Mouse (Mus musculus): Measurements from ENCODE around the gene Armc6. TPM values are rescaled to one million over a fixed set of nuclear protein-coding genes. Genes with fewer than 3 reads are reported as not detected.

Gene Armc6
- polyA plus RNA-seq, 1 experiment from 2014 or later: 23.4 TPM

DNA sequence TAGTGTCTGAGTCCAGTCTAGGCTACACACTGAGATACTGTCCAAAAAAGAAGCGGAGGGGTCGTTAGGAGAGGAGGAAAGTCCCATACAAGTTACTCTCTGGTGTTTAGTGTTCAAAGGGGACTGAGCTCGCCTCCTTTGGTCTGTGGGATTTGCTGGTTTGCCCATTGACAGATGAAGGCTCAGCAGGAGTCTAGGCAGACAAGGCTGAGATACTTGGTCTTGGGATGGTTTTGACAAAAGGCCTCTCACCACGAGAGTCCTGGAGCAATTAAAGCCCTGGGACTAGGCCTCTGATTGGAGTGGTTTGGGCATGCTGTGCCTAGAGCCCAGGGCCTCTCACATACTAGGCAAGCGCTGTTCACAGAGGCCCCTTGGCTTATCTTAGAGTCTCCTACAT, 34.0 kb upstream of the Armc6 start:
- ATAC-seq (ENCODE audit: insufficient number of reproducible peaks, low FRiP score): no peak
- Histone ChIP-seq H3K4me1 (replicated peaks) (peaks cover 18% of the 10 kb centered on the region), H3K27ac (ENCODE audit: poor library complexity, severe bottlenecking) (no peak overlapping the region), H3K36me3 (peaks cover 31% of the 10 kb centered on the region), H3K4me3 (no peak overlapping the region), H3K9ac (no peak overlapping the region), H3K9me3 (replicated peaks) (no peaks in the 10 kb centered on the region), H3K4me2 (no peak overlapping the region), H3K27me3 (replicated peaks) (no peaks in the 10 kb centered on the region)
- 53% methylated on average over 5 of the region's 5 CpGs for WGBS

DNA sequence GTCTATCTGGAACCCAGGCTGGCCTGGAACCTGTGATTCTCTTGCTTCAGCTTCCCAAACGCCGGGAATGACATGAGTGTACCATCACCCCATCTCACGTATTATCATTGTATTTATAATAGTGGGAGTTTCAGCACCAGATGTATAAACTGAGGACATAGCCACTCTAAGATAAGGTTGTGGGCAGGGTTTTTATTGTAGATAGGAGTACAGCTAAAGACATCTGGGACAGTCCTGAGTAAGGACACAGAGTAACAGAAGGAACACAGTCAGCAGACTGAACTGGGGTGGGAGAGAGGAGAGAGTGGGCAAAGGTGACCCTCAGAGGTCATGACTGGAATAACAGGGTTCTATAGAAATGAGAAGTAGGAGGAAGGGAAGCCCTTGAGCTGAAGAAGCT, 33.4 kb upstream of the Armc6 start:
- no peaks in the 10 kb centered on the region for H3K27me3 ChIP-seq (replicated peaks)
- 75% methylated on average over 3 of the region's 3 CpGs for WGBS
- H3K9ac ChIP-seq: no peak overlapping the region
- H3K27ac ChIP-seq (ENCODE audit: poor library complexity, severe bottlenecking): no peak overlapping the region
- ATAC-seq (ENCODE audit: insufficient number of reproducible peaks, low FRiP score): no peak
- H3K4me3 ChIP-seq: no peak overlapping the region
- peaks cover 15% of the 10 kb centered on the region for H3K4me1 ChIP-seq (replicated peaks)
- H3K9me3 ChIP-seq (replicated peaks): no peaks in the 10 kb centered on the region
- no peak overlapping the region for H3K4me2 ChIP-seq
- H3K36me3 ChIP-seq: peaks cover 38% of the 10 kb centered on the region

DNA sequence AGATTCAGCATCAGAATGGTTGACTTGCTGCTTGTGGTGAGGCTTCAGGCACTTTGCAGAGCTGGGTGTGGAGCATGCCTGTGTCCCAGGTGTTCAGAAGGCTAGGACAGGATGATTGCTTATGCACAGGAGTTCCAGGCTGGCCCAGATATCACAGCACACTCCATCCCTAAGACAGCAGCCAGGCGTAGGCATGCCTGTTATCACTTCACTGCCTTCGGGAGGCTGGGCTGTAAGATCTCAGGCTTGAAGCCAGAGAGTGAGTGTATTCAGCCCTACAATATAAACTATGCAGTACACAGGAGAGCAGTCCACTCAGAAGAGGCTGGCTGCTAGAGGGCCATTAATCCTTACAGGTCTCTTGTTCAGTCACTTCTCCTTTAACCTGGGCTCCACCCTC, 24.8 kb upstream of the Armc6 start:
- Histone ChIP-seq H3K27ac (ENCODE audit: poor library complexity, severe bottlenecking) (no peak overlapping the region), H3K9me3 (replicated peaks) (no peaks in the 10 kb centered on the region), H3K4me3 (no peak overlapping the region), H3K36me3 (peaks cover 96% of the 10 kb centered on the region), H3K27me3 (replicated peaks) (no peaks in the 10 kb centered on the region), H3K9ac (no peak overlapping the region), H3K4me2 (no peak overlapping the region), H3K4me1 (replicated peaks) (0 out of 2 replicates have a peak, but pooled peaks cover 5% of the 10 kb centered on the region)
- 42% methylated on average over 2 of the region's 2 CpGs for WGBS
- no peak for ATAC-seq (ENCODE audit: insufficient number of reproducible peaks, low FRiP score)

DNA sequence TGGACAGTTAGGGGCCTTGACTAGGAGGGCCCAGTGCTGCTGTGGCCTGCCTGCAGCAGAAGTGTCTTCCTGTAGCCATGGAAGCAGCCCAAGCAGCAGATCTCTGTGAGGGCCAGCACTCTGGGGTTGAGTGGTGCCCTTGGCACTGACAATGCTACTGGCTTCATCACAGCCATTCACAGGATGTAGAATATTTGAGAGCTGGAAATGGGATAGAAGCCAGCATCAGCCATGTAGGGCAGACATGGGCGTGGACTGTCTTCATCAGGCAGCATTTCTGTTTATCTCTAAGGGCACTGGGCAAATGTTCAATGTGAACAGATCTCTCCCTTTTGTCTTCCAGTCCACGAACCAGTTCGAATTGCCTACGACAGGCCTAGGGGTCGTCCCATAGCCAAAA, 24.3 kb upstream of the Armc6 start:
- WGBS: 88% methylated on average over 5 of the region's 5 CpGs
- H3K9ac ChIP-seq: no peak overlapping the region
- no peak for ATAC-seq (ENCODE audit: insufficient number of reproducible peaks, low FRiP score)

DNA sequence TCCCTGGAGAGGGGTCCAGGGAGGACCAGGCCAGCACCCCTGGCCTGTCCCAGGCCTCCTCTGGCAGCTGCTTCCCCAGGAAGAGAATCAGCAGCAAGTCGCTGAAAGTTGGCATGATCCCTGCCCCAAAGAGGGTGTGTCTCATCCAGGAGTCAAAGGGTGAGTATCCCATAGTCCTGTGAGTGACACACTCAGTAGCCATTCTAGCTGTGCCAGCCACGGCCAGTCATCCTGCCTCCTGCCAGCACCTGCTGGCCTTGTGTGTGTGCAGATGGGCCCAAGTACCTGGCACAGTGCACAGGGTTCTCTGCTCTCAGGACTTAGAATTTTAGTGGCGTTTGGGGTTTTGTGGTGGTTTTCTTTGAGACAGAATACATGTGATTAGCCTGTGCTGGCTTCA, 23.2 kb upstream of the Armc6 start:
- 80% methylated on average over 3 of the region's 3 CpGs for WGBS
- Histone ChIP-seq H3K4me3 (no peak overlapping the region), H3K36me3 (peaks cover 96% of the 10 kb centered on the region), H3K4me1 (replicated peaks) (0 out of 2 replicates have a peak, but pooled peaks cover 5% of the 10 kb centered on the region), H3K9ac (no peak overlapping the region), H3K27ac (ENCODE audit: poor library complexity, severe bottlenecking) (no peak overlapping the region), H3K4me2 (no peak overlapping the region), H3K27me3 (replicated peaks) (no peaks in the 10 kb centered on the region), H3K9me3 (replicated peaks) (no peaks in the 10 kb centered on the region)
- no peak for ATAC-seq (ENCODE audit: insufficient number of reproducible peaks, low FRiP score)

More for the DNA sequence above, 24.3 kb upstream of the Armc6 start:
- H3K27ac ChIP-seq (ENCODE audit: poor library complexity, severe bottlenecking): no peak overlapping the region
- H3K4me1 ChIP-seq (replicated peaks): 0 out of 2 replicates have a peak, but pooled peaks cover 5% of the 10 kb centered on the region
- no peaks in the 10 kb centered on the region for H3K27me3 ChIP-seq (replicated peaks)
- H3K9me3 ChIP-seq (replicated peaks): no peaks in the 10 kb centered on the region
- no peak overlapping the region for H3K4me3 ChIP-seq
- H3K36me3 ChIP-seq: peaks cover 96% of the 10 kb centered on the region
- H3K4me2 ChIP-seq: no peak overlapping the region

DNA sequence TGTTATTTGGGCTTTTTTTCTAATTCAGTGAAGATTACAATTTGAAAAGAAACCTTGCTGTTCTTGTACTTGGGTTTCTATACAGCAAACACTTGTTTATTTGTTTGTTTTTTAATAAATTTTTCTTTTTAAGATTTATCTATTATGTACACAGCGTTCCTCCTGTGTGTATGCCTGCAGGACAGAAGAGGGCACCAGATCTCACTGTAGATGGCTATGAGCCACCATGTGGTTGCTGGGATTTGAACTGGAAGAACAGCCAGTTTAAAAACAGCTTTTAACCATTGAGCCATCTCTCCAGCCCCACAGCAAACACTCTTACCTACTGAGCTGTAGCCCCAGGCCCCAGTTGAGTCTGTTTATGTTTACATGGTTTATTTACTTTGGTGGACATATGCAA, 20.4 kb upstream of the Armc6 start:
- ATAC-seq (ENCODE audit: insufficient number of reproducible peaks, low FRiP score): no peak
- Histone ChIP-seq H3K36me3 (peaks cover 95% of the 10 kb centered on the region), H3K9me3 (replicated peaks) (no peaks in the 10 kb centered on the region), H3K27ac (ENCODE audit: poor library complexity, severe bottlenecking) (no peak overlapping the region), H3K4me3 (no peak overlapping the region), H3K4me2 (no peak overlapping the region), H3K9ac (no peak overlapping the region), H3K27me3 (replicated peaks) (no peaks in the 10 kb centered on the region), H3K4me1 (replicated peaks) (0 out of 2 replicates have a peak, but pooled peaks cover 5% of the 10 kb centered on the region)
- WGBS: 76% methylated on average over 1 of the region's 1 CpGs

DNA sequence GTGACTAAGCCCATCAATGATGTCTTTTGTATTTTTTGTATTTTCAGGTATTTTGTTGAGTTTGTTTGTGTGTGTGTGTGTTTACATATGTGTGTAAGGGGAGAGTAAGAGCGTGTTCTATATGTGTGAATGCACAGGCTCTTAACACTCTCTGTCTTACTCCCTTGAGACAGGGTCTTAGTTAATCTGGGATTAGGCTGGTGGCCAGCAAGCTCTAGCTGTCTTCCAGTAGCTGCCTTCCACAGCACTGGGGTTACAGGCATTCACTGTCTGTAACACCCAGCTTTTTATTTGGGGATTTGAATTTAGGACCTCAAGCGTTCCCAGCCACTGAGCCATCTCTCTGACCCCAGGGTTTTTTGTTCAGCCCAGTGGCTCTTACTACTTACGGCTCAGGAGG, 13.6 kb upstream of the Armc6 start:
- H3K9me3 ChIP-seq (replicated peaks): no peaks in the 10 kb centered on the region
- no peak overlapping the region for H3K4me3 ChIP-seq
- peaks cover 92% of the 10 kb centered on the region for H3K36me3 ChIP-seq
- no peaks in the 10 kb centered on the region; the same call in 1 of the 2 replicates for H3K4me1 ChIP-seq (replicated peaks)
- no peak overlapping the region for H3K4me2 ChIP-seq
- no peak for ATAC-seq (ENCODE audit: insufficient number of reproducible peaks, low FRiP score)
- H3K27me3 ChIP-seq (replicated peaks): no peaks in the 10 kb centered on the region
- no peak overlapping the region for H3K9ac ChIP-seq
- WGBS: 93% methylated on average over 3 of the region's 3 CpGs
- no peak overlapping the region for H3K27ac ChIP-seq (ENCODE audit: poor library complexity, severe bottlenecking)

DNA sequence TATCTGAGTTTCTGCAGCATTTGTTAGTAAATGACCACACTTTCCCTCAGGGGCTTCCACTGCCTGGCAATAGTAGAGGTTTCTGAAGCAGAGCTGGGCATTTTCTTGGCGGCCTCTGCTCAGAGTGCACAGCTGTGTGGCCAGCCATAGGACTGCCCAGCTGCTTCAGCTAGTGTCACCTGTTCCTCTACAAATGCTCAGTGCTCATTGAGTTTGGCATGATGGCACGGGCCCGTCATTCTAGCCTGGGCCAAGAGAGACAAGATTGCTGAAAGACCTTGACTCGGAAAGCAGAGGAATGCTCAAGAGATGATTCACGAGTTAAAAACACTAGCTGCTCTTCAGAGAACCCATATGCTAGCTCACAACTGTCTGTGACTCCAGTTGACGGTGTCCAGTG, 12.4 kb upstream of the Armc6 start:
- H3K36me3 ChIP-seq: peaks cover 92% of the 10 kb centered on the region
- H3K9me3 ChIP-seq (replicated peaks): no peaks in the 10 kb centered on the region
- no peaks in the 10 kb centered on the region; the same call in 1 of the 2 replicates for H3K4me1 ChIP-seq (replicated peaks)
- no peaks in the 10 kb centered on the region for H3K27me3 ChIP-seq (replicated peaks)
- H3K4me2 ChIP-seq: no peak overlapping the region
- no peak overlapping the region for H3K9ac ChIP-seq
- no peak overlapping the region for H3K27ac ChIP-seq (ENCODE audit: poor library complexity, severe bottlenecking)
- ATAC-seq (ENCODE audit: insufficient number of reproducible peaks, low FRiP score): no peak
- 86% methylated on average over 6 of the region's 6 CpGs for WGBS
- no peak overlapping the region for H3K4me3 ChIP-seq

DNA sequence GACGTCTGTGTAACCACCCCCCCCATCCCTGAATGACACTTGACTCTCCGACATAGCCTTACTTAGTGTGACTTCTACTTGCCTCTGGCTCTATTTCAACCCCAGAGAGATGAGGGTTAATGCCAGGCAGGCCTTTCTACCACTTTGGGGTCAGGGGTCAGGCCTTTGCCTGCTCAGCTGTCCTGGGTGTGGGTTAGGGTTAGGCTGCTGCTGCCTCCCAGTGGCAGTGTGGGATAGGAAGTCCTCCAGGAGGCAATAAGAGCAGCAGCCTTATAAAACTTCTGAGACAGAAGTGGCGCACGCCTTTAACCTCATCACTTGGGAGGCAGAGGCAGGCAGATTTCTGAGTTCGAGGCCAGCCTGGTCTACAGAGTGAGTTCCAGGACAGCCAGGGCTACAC, 6.4 kb upstream of the Armc6 start:
- ATAC-seq (ENCODE audit: insufficient number of reproducible peaks, low FRiP score): no peak
- no peak overlapping the region for H3K4me2 ChIP-seq
- peaks cover 88% of the 10 kb centered on the region for H3K36me3 ChIP-seq
- no peak overlapping the region for H3K4me3 ChIP-seq
- 91% methylated on average over 5 of the region's 5 CpGs for WGBS
- no peaks in the 10 kb centered on the region for H3K9me3 ChIP-seq (replicated peaks)
- no peaks in the 10 kb centered on the region for H3K27me3 ChIP-seq (replicated peaks)
- no peak overlapping the region for H3K27ac ChIP-seq (ENCODE audit: poor library complexity, severe bottlenecking)
- H3K9ac ChIP-seq: no peak overlapping the region
- peaks cover 14% of the 10 kb centered on the region for H3K4me1 ChIP-seq (replicated peaks)

DNA sequence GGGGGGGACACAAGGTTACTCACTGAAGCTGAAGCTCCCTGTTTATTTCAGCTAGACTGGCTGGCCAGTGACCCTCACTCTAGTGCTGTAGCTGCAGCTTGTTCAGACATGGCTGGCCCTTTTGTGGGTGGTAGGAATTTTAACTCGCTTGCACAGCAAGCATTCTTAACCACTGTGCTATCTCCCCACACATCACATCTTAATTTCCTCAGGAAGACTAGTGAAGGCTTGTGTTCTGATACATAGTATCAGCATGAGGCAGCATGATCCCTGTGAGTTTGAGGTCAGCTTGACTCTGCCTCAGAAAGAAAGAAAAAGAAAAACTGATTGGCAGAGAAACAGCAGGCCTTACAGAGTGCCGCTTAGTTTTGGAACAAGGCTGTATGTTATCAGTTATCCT, 3.6 kb upstream of the Armc6 start:
- H3K4me1 ChIP-seq (replicated peaks): peaks cover 26% of the 10 kb centered on the region
- no peak overlapping the region for H3K4me3 ChIP-seq
- peaks cover 63% of the 10 kb centered on the region for H3K36me3 ChIP-seq
- no peak overlapping the region for H3K4me2 ChIP-seq
- H3K9me3 ChIP-seq (replicated peaks): no peaks in the 10 kb centered on the region
- ATAC-seq (ENCODE audit: insufficient number of reproducible peaks, low FRiP score): no peak
- no peak overlapping the region for H3K27ac ChIP-seq (ENCODE audit: poor library complexity, severe bottlenecking)
- H3K27me3 ChIP-seq (replicated peaks): no peaks in the 10 kb centered on the region
- 59% methylated on average over 2 of the region's 2 CpGs for WGBS
- H3K9ac ChIP-seq: no peak overlapping the region

DNA sequence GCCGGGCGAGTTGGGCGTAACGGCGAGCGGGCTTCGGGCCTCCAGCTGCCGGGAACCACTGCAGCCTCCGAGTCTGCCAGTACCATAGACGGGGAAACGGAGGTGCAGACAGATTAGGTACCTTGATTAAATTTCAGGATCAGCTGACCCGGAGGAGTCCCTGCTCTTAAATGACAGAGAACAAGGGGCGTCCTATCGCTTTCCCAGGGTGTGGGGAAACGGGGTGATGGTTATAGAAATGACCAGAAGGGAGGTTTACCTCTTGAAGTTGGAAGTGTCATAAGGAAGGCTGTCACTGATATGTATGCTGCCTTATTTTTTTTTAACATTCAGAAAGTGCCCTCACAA, 489 bp upstream of the Armc6 start:
- no peaks in the 10 kb centered on the region for H3K27me3 ChIP-seq (replicated peaks)
- WGBS: under 1% methylated on average over 15 of the region's 15 CpGs
- H3K9me3 ChIP-seq (replicated peaks): no peaks in the 10 kb centered on the region
- peak overlapping the region; percentile 82 for H3K4me3 ChIP-seq
- peak overlapping the region; percentile 85 for H3K9ac ChIP-seq
- H3K4me1 ChIP-seq (replicated peaks): peaks cover 27% of the 10 kb centered on the region
- H3K36me3 ChIP-seq: peaks cover 49% of the 10 kb centered on the region
- ATAC-seq (ENCODE audit: insufficient number of reproducible peaks, low FRiP score): no peak
- peak overlapping the region; percentile 86 for H3K27ac ChIP-seq (ENCODE audit: poor library complexity, severe bottlenecking)
- peak overlapping the region; percentile 91 for H3K4me2 ChIP-seq

DNA sequence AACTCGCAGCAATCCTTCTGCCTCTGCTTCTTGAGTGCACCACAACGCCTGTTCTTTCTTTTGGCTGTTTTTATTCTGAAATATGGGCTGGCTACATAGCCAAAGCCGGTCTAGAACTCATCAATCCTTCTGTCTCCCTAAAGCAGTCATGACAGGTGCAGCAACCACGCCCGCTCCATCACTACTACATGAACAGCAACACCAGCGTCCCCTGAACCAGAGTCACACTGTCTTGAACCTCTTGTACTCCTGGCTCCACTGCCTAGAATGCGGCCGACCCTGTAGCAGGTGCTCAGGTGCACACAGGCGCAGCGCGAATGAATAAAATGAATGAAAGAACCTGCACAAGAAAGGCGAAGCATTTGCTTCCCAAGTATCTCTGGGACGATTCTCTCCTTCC, 660 bp downstream of the Armc6 start:
- 5% methylated on average over 13 of the region's 13 CpGs for WGBS
- ATAC-seq (ENCODE audit: insufficient number of reproducible peaks, low FRiP score): no peak

More for the DNA sequence above, 660 bp downstream of the Armc6 start:
- H3K36me3 ChIP-seq: peaks cover 51% of the 10 kb centered on the region
- peaks cover 31% of the 10 kb centered on the region for H3K4me1 ChIP-seq (replicated peaks)
- no peaks in the 10 kb centered on the region for H3K9me3 ChIP-seq (replicated peaks)
- H3K4me3 ChIP-seq: peak overlapping the region; percentile 82
- peak overlapping the region; percentile 91 for H3K4me2 ChIP-seq
- H3K27me3 ChIP-seq (replicated peaks): no peaks in the 10 kb centered on the region
- peak overlapping the region; percentile 85 for H3K9ac ChIP-seq
- no peak overlapping the region for H3K27ac ChIP-seq (ENCODE audit: poor library complexity, severe bottlenecking)
